In the genomic region with DNA sequence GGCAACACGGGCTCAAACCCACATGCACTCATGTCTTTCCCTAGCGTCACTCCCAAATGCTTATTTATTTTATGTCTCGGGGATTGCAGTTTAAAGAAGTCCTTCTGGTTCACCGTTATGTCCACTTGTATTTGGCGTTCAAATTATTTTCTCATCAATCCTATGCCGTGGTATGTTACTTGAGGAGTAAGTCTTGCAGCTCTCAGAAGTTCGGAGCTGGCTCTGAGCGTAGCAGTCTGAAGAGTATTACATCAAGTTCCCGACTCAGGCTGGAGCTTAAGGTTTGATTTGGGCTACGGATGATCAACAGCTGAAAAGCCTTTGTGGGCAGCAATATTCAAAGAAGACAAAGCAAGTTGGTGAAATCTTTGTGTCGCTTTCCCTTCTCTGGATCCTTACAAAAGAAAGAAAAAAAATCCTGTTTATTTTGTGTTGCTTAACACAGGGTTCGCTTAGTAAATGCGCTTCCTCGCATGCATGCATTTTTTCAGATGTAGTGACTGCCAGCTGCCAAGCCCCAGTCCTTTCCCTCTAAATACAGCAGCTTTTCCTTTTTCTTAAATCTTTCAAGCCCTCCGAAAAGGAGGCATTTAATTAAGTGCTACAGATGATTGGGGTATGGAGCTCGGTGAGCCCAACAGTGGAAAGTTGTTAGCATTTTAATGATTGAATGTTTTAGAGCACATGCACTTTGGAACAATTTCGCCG, we compare ENCODE assay signal across 11 mouse cellular contexts.
A peak's percentile ranks its signal among the peaks of the same experiment; 100 is the strongest.
DNase-seq lines count a peak whose midpoint lies in the region; ATAC-seq and TF ChIP-seq lines count a peak whose summit lies in the region.
"Had no signal": no experiment of that assay in that cellular context is flagged by ENCODE, and none has a peak within 500 bp of the region (broad histone marks: within the 10 kb centered on the region; RNA-seq: fewer than 3 reads in every experiment).

No protein-coding gene starts in this region.

- H3K4me1 ChIP-seq in lung, embryonic 15.5 days = no peaks in the 10 kb centered on the region
- no peaks in the 10 kb centered on the region for H3K4me1 ChIP-seq in lung, adult 2 months (ENCODE audit: control insufficient read depth, insufficient read depth, low read length)
- no peaks in the 10 kb centered on the region for H3K4me1 ChIP-seq in limb, embryonic 14.5 days (ENCODE audit: control insufficient read depth, insufficient read depth, low read length)
- no peaks in the 10 kb centered on the region for H3K4me1 ChIP-seq in stomach, embryonic 15.5 days
- H3K4me1 ChIP-seq: liver, embryonic 15.5 days had no signal

- TF ChIP-seq POLR2A in lung, adult 2 months (IDR thresholded peaks at IDR 0.05; ENCODE audit: borderline replicate concordance, extremely low read depth, low read depth, low read length) = no peak
- TF ChIP-seq POLR2A in limb, embryonic 14.5 days (IDR thresholded peaks at IDR 0.05; ENCODE audit: borderline replicate concordance, extremely low read depth, insufficient read depth, insufficient read length) = no peak

- H3K9me3 ChIP-seq in lung, embryonic 15.5 days = no peaks in the 10 kb centered on the region
- H3K9me3 ChIP-seq in limb, embryonic 14.5 days (ENCODE audit: control insufficient read depth, low read length) = no peaks in the 10 kb centered on the region
- no peaks in the 10 kb centered on the region for H3K9me3 ChIP-seq in stomach, embryonic 15.5 days
- H3K9me3 ChIP-seq: liver, embryonic 15.5 days had no signal

- no peak overlapping the region for H3K27ac ChIP-seq in gastrocnemius, adult 2 months
- H3K27ac ChIP-seq in lung, embryonic 15.5 days = peak overlapping the region; percentile 67
- no peak overlapping the region for H3K27ac ChIP-seq in limb, embryonic 14.5 days (replicated peaks; ENCODE audit: low read depth, low read length)
- H3K27ac ChIP-seq in stomach, embryonic 15.5 days = no peak overlapping the region
- H3K27ac ChIP-seq: liver, embryonic 15.5 days had no signal

- TF ChIP-seq CTCF in gastrocnemius, adult 2 months (IDR thresholded peaks at IDR 0.05) = no peak
- no peak for TF ChIP-seq CTCF in lung, adult 2 months (IDR thresholded peaks at IDR 0.05; ENCODE audit: insufficient read depth, low read length)

- peak overlapping the region; percentile 45 for H3K4me2 ChIP-seq in lung, embryonic 15.5 days
- H3K4me2 ChIP-seq in limb, embryonic 14.5 days (replicated peaks; ENCODE audit: low read depth, low read length, severe bottlenecking) = 0 out of 2 replicates have a peak overlapping the region, but pooled peaks have one; percentile 4
- peak overlapping the region; percentile 21; the same call in 1 of the 2 replicates for H3K4me2 ChIP-seq in stomach, embryonic 15.5 days
- H3K4me2 ChIP-seq: liver, embryonic 15.5 days had no signal

- H3K27me3 ChIP-seq in lung, embryonic 15.5 days = no peaks in the 10 kb centered on the region
- H3K27me3 ChIP-seq in limb, embryonic 14.5 days (ENCODE audit: control insufficient read depth, insufficient read depth, low read length) = no peaks in the 10 kb centered on the region
- no peaks in the 10 kb centered on the region for H3K27me3 ChIP-seq in stomach, embryonic 15.5 days (replicated peaks)
- H3K27me3 ChIP-seq: liver, embryonic 15.5 days had no signal

- 35% methylated on average over 18 of the region's 18 CpGs for WGBS in lung, embryonic 15.5 days
- 44% methylated on average over 18 of the region's 18 CpGs for WGBS in lung, adult 2 months
- 55% methylated on average over 18 of the region's 18 CpGs for WGBS in limb, embryonic 14.5 days
- 53% methylated on average over 18 of the region's 18 CpGs for WGBS in stomach, embryonic 15.5 days

- intact Hi-C loops in gastrocnemius, adult 2 months (cut with DNase I) = no loop called here

- peak overlapping the region; percentile 30 for H3K4me3 ChIP-seq in gastrocnemius, adult 2 months
- peak overlapping the region; percentile 17 for H3K4me3 ChIP-seq in lung, embryonic 15.5 days
- no peak overlapping the region for H3K4me3 ChIP-seq in lung, adult 2 months (replicated peaks; ENCODE audit: extremely low read depth, low read depth, low read length)
- H3K4me3 ChIP-seq in limb, embryonic 14.5 days (replicated peaks; ENCODE audit: low read length) = no peak overlapping the region
- H3K4me3 ChIP-seq in stomach, embryonic 15.5 days (replicated peaks) = no peak overlapping the region
- H3K4me3 ChIP-seq: liver, embryonic 15.5 days had no signal

- ATAC-seq in lung, embryonic 15.5 days (ENCODE audit: borderline replicate concordance, extremely low read depth, low FRiP score, low TSS enrichment) = peak; percentile 82; the same call in 1 of the 2 replicates
- ATAC-seq in limb, embryonic 14.5 days (ENCODE audit: low FRiP score, low read depth) = no peak
- ATAC-seq in stomach, embryonic 15.5 days (ENCODE audit: insufficient read depth, low FRiP score, low read depth) = no peak
- no peak for ATAC-seq in monocyte, adult 5-6 weeks (replicated peaks; ENCODE audit: insufficient number of reproducible peaks, low FRiP score, low TSS enrichment, poor library complexity, severe bottlenecking)
- ATAC-seq: activated CD4-positive, CD25-positive, alpha-beta regulatory T cell, adult 4 months had no signal

- no peaks in the 10 kb centered on the region for H3K36me3 ChIP-seq in lung, embryonic 15.5 days
- H3K36me3 ChIP-seq in limb, embryonic 14.5 days (ENCODE audit: control insufficient read depth, insufficient read depth, low read length) = no peaks in the 10 kb centered on the region
- H3K36me3 ChIP-seq in stomach, embryonic 15.5 days = no peaks in the 10 kb centered on the region
- H3K36me3 ChIP-seq: liver, embryonic 15.5 days had no signal

- no peak for DNase-seq in gastrocnemius, adult 2 months
- no peak for DNase-seq in gastrocnemius, postnatal 10 days
- DNase-seq in lung, adult 2 months = no peak
- no peak for DNase-seq in limb, embryonic 14.5 days (ENCODE audit: low spot score)
- no peak for DNase-seq in adrenal gland, adult 2 months
- DNase-seq: kidney, postnatal 10 days had no signal

- H3K9ac ChIP-seq in lung, embryonic 15.5 days = no peak overlapping the region
- H3K9ac ChIP-seq in limb, embryonic 14.5 days (ENCODE audit: low read depth, low read length, severe bottlenecking) = no peak overlapping the region
- no peak overlapping the region for H3K9ac ChIP-seq in stomach, embryonic 15.5 days
- H3K9ac ChIP-seq: liver, embryonic 15.5 days had no signal

Comparison
In these comparisons a context has a peak if more than half of its experiments do, and no peak if none do; other contexts are left out.
1. H3K4me3 ChIP-seq: peak in gastrocnemius, adult 2 months (single experiment) and lung, embryonic 15.5 days (single experiment); none in lung, adult 2 months (single experiment), limb, embryonic 14.5 days (single experiment) and stomach, embryonic 15.5 days (single experiment).
2. Peak in every context shown above with its lines, with median percentiles within 50 percentile points of each other: H3K4me2 ChIP-seq.